Mouse (Mus musculus): ENCODE measurements around the gene Dusp7.

GRCm38 (mm10) chr9:106351178-106351577 is 17.3 kb upstream of the Dusp7 start:
- no peak for TF ChIP-seq CTCF (IDR thresholded peaks at IDR 0.05; ENCODE audit: borderline replicate concordance, insufficient read depth, low read length)
- no peak for TF ChIP-seq POLR2A (IDR thresholded peaks at IDR 0.05; ENCODE audit: low read depth, low read length)
